ENCODE assay signal across 8 mouse cellular contexts in the genomic region with DNA sequence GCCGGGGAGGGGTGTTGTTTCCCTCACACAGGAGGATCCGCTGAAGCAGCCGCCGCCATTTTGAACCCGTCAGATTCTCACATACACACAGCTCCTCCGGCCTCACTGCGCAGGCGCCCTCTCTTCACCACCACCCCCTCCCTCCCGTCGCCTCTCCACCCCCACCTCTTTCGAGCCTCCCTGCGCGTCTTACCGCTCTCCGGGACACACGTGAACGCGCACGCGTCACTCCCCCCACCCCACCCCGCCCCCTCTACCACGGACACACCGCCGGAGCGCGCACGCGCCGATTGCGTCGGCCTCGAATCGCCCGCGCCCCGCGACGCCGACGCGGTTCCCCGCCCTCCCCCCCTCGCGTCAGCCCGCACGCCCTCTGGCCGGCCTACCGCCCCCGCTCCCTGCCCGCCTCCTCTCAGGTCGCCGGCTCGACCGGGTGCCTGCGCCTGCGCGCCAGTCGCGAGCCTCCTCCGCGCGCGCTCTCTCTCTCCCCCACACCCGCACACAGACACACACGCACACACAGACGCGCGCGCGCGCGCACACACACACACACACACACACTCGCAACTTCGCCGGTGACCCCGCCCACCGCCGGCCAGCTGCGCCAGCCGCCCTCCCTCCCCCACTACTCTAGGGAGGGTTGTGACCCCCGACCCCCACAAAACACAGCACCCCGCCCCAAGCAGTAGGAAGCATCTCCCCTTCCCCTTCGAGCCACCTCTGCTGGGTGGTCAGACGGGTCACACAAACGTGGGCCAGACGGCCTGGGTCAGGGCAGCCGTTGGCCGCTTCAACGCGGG. TPM values are rescaled to one million over a fixed set of nuclear protein-coding genes. Genes with fewer than 3 reads are reported as not detected.
DNase-seq lines count a peak whose midpoint lies in the region; ATAC-seq and TF ChIP-seq lines count a peak whose summit lies in the region.

No protein-coding gene starts in this region.

- ATAC-seq in lung, postnatal 0 days, result peak; percentile 94

- peak overlapping the region; percentile 97 for H3K4me2 ChIP-seq in lung, postnatal 0 days (replicated peaks; ENCODE audit: low read depth, low read length)

- under 1% methylated on average over 80 of the region's 90 CpGs for WGBS in hindbrain, embryonic 10.5 days
- 0% methylated on average over 30 of the region's 90 CpGs for WGBS in lung, postnatal 0 days

- H3K4me3 ChIP-seq in hindbrain, embryonic 10.5 days, result peak overlapping the region; percentile 96
- peak overlapping the region; percentile 97 for H3K4me3 ChIP-seq in lung, postnatal 0 days (ENCODE audit: low read depth, low read length)

- peaks cover 14% of the 10 kb centered on the region; the same call in 1 of the 2 replicates for H3K36me3 ChIP-seq in hindbrain, embryonic 10.5 days
- no peaks in the 10 kb centered on the region for H3K36me3 ChIP-seq in lung, postnatal 0 days (ENCODE audit: insufficient read depth, low read length)

- no peaks in the 10 kb centered on the region for H3K9me3 ChIP-seq in hindbrain, embryonic 10.5 days
- H3K9me3 ChIP-seq in lung, postnatal 0 days (ENCODE audit: low read length), result no peaks in the 10 kb centered on the region

- no peak for TF ChIP-seq CTCF in lung, postnatal 0 days (IDR thresholded peaks at IDR 0.05)

- H3K9ac ChIP-seq in lung, postnatal 0 days (replicated peaks; ENCODE audit: low read depth), result peak overlapping the region; percentile 99

- H3K27ac ChIP-seq in hindbrain, embryonic 10.5 days, result peak overlapping the region; percentile 99
- H3K27ac ChIP-seq in lung, postnatal 0 days (ENCODE audit: low read length), result peak overlapping the region; percentile 98

- peaks cover 11% of the 10 kb centered on the region for H3K27me3 ChIP-seq in hindbrain, embryonic 10.5 days (ENCODE audit: insufficient read depth, poor library complexity, severe bottlenecking)
- no peaks in the 10 kb centered on the region for H3K27me3 ChIP-seq in lung, postnatal 0 days (replicated peaks; ENCODE audit: insufficient read depth, low read length)

- TF ChIP-seq EP300 in lung, postnatal 0 days (IDR thresholded peaks at IDR 0.05), result no peak

- peaks cover 42% of the 10 kb centered on the region for H3K4me1 ChIP-seq in hindbrain, embryonic 10.5 days (replicated peaks)
- peaks cover 8% of the 10 kb centered on the region; the same call in 1 of the 2 replicates for H3K4me1 ChIP-seq in lung, postnatal 0 days (ENCODE audit: insufficient read depth, low read depth, low read length)

- peak; percentile 90 for DNase-seq in MEL-GATA-1-ER (ENCODE audit: extremely low read depth, low read depth)
- peak; percentile 95 for DNase-seq in cerebellum, adult 8-10 months
- DNase-seq in forelimb bud, embryonic 11.5 days (ENCODE audit: low read depth, low spot score), result peak; percentile 98
- DNase-seq in hindbrain, embryonic 10.5 days (ENCODE audit: low spot score), result peak; percentile 100
- peak; percentile 97 for DNase-seq in layer of hippocampus, adult 9-11 months
- peak; percentile 99 for DNase-seq in lung, postnatal 0 days (ENCODE audit: low spot score)
- peak; percentile 86 for DNase-seq in ovary, postnatal 14 days (ENCODE audit: low spot score)
- DNase-seq in thymus, postnatal 14 days, result peak; percentile 98

RNA-seq across cellular contexts. Expression of a gene that starts 0.9 kb away (rescaled TPM):
- polyA plus RNA-seq in hindbrain, embryonic 10.5 days (2016; fragmentation: Nextera tagmentation; extraction: Ambion mirVana), result 51.6 and 53.9 TPM in 2 replicates
- polyA plus RNA-seq in lung, postnatal 0 days (2015; fragmentation: Nextera tagmentation; extraction: Ambion mirVana), result 16.5 and 18.5 TPM in 2 replicates

RNA-seq across cellular contexts. Expression of a gene that starts 42.0 kb away (rescaled TPM):
- 16.5 and 19.5 TPM in 2 replicates for polyA plus RNA-seq in hindbrain, embryonic 10.5 days (2016; fragmentation: Nextera tagmentation; extraction: Ambion mirVana)
- polyA plus RNA-seq in lung, postnatal 0 days (2015; fragmentation: Nextera tagmentation; extraction: Ambion mirVana), result 25.0 and 25.1 TPM in 2 replicates

Comparison
In these comparisons a context has a peak if more than half of its experiments do, and no peak if none do; other contexts are left out.
1. Peak in every context shown above with its lines: DNase-seq, ATAC-seq, H3K4me3 ChIP-seq and H3K27ac ChIP-seq.